Mouse (Mus musculus): Measurements from ENCODE around the gene Slc48a1.

DNA sequence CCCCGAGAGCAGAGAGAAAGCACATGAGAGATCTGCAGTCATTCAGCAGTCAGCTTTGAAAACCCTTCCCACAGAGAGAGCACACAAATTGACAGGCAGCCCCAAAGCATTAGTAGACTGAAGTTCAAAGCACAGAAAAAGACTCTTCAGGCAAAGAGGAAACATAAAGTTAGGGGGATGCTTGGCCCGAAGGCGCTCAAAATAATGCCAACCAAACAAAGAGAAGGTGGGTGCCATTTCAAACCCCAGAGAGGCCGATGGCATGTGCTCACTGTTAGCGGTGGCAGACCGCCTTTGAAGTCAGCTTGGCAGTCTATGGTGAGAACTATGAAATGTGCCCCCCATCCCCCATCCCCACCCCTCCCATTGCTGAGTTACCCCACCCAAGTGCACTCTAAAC is 63.7 kb downstream of the Slc48a1 start:
- no peak for TF ChIP-seq CTCF (IDR thresholded peaks at IDR 0.05; ENCODE audit: insufficient read depth, low read depth, low read length)
- TF ChIP-seq POLR2A (IDR thresholded peaks at IDR 0.05; ENCODE audit: insufficient read depth, low read depth, low read length) = no peak
